Mouse (Mus musculus) T-helper 1 cell (primary cell): ENCODE results near the gene Cd34.

Experiments
- in situ Hi-C: fragments of 300-600 bp; cut with MboI, MseI; formaldehyde crosslinking; loops from one replicate; pipeline ENCODE4 v1.15.1; 2025; ENCODE audit warnings: high pct_unique_total_duplicates

Gene Cd34

GRCm38 (mm10) chr1:194938715-194939114, at the start of gene Cd34:
Cd34 (plus strand) TSS chr1:194938819.
- in situ Hi-C loops: no loop called here

- in situ Hi-C loops: no loop called here
Measured at GRCm38 (mm10) chr1:194894513-194894912, 44.1 kb upstream of the Cd34 start.

- in situ Hi-C loops: no loop called here
Measured at GRCm38 (mm10) chr1:194895287-194895686, 43.3 kb upstream of the Cd34 start.

GRCm38 (mm10) chr1:194901075-194901474, 37.5 kb upstream of the Cd34 start:
- in situ Hi-C loops: no loop called here

GRCm38 (mm10) chr1:194901826-194902225, 36.8 kb upstream of the Cd34 start:
- in situ Hi-C loops: no loop called here

- in situ Hi-C loops: no loop called here
Measured at GRCm38 (mm10) chr1:194908956-194909355, 29.7 kb upstream of the Cd34 start.

- in situ Hi-C loops: no loop called here
Measured at GRCm38 (mm10) chr1:194925753-194926350, 12.8 kb upstream of the Cd34 start.

- in situ Hi-C loops: no loop called here
Measured at GRCm38 (mm10) chr1:194927887-194928286, 10.7 kb upstream of the Cd34 start.

GRCm38 (mm10) chr1:194929275-194929971, 9.2 kb upstream of the Cd34 start:
- in situ Hi-C loops: no loop called here

GRCm38 (mm10) chr1:194929972-194930355, 8.7 kb upstream of the Cd34 start:
- in situ Hi-C loops: no loop called here

- in situ Hi-C loops: no loop called here
Measured at GRCm38 (mm10) chr1:194930706-194931105, 7.9 kb upstream of the Cd34 start.

GRCm38 (mm10) chr1:194935351-194935750, 3.3 kb upstream of the Cd34 start:
- in situ Hi-C loops: no loop called here

GRCm38 (mm10) chr1:194941528-194941927, 2.9 kb downstream of the Cd34 start:
- in situ Hi-C loops: no loop called here

GRCm38 (mm10) chr1:194942912-194943311, 4.3 kb downstream of the Cd34 start:
- in situ Hi-C loops: no loop called here

- in situ Hi-C loops: no loop called here
Measured at GRCm38 (mm10) chr1:194943485-194943884, 4.9 kb downstream of the Cd34 start.

- in situ Hi-C loops: no loop called here
Measured at GRCm38 (mm10) chr1:194945382-194945781, 6.8 kb downstream of the Cd34 start.

- in situ Hi-C loops: no loop called here
Measured at GRCm38 (mm10) chr1:194946467-194946866, 7.8 kb downstream of the Cd34 start.

GRCm38 (mm10) chr1:194950913-194951312, 12.3 kb downstream of the Cd34 start:
- in situ Hi-C loops: no loop called here

GRCm38 (mm10) chr1:194952891-194953290, 14.3 kb downstream of the Cd34 start:
- in situ Hi-C loops: no loop called here

- in situ Hi-C loops: no loop called here
Measured at GRCm38 (mm10) chr1:194954694-194955093, 16.1 kb downstream of the Cd34 start.

GRCm38 (mm10) chr1:194955749-194956148, 17.1 kb downstream of the Cd34 start:
- in situ Hi-C loops: no loop called here

- in situ Hi-C loops: no loop called here
Measured at GRCm38 (mm10) chr1:194957021-194957420, 18.4 kb downstream of the Cd34 start.

- in situ Hi-C loops: loop anchor here (5.0 kb wide), 1 partner anchor 85 kb away; no protein-coding TSS in a partner anchor
Measured at GRCm38 (mm10) chr1:194962181-194962580, 23.6 kb downstream of the Cd34 start.
